Mouse (Mus musculus): ENCODE measurements at regions not wholly inside any gene's neighbourhood (a gene's known extent, or its start where the extent isn't known, plus 50 kb on each side); places are given as distances from the start of the nearest gene placed in this dataset.

DNA sequence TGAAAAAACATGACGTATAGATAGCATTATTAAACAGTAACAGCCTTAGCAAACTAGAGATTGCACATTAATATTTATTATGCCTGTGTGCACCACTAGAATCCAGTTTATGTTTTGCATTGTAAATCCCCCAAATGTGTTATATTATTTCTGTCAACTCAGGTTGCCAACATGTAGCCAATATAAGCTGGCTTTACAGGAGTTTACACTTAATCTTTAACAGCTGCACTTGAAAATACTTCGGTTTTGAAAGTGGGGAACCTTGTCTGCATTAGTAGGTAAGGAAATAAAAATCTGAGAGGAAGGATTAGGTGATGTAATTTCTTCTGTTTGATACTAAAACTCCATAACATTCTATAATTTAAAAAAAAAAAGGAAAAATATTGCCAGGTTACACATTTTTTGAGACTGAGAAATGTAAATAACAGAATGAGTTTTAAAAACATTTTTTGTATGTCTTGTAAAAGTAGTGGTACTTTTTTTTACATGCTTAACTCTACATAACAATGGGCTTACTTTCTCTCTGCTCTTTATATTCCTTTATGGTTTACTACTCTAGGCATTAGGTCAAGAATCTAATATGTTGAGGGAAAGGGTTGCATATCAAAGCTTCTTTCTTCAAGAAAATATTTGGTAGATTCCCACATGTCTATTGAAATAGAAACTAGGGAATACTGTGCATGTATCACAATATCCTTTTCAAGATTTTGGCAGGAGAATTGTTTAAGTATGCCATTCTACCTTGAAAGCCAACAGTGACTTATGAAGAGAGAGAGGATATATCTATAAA is 214.2 kb upstream of the Adamts5 start:
- no peak for DNase-seq

DNA sequence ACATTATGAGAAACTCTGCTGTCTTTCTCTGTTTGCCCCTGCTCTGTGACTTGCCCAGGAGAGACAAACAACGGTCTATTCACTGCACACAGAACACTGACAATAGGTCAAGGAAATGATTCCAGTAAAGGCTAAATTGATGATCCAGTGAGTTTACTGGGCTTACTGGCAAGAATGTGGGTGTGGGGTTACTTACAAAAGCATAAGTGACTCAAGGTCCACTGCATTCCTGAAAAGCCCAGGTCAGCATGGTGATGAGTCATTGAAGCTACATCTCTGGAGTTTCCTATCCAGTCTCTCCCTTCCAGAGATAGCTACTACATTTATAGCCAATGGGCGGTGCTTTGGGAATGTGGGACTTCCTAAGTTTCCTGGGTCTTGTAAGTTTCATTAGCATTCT is 192.8 kb upstream of the Adamts5 start:
- no peak for DNase-seq

DNA sequence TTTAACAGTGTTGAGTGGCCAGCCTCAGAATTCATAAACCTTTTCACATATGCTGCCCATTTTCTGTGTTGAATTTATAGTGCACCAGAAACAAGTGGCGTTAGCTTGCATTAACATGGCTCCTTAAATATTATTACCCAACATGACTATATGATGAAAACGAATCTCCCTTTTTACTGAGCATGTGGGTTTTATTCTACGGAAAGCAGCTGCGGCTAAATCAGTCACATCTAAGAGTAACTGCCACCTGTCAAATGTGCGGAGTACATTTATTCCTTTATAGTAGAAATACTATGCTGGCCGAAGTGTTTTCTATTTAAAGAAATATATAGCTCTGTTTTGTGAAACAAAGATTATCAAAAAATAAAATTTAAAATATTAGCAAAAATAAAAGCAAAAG is 188.5 kb upstream of the Adamts5 start:
- no peak for DNase-seq

DNA sequence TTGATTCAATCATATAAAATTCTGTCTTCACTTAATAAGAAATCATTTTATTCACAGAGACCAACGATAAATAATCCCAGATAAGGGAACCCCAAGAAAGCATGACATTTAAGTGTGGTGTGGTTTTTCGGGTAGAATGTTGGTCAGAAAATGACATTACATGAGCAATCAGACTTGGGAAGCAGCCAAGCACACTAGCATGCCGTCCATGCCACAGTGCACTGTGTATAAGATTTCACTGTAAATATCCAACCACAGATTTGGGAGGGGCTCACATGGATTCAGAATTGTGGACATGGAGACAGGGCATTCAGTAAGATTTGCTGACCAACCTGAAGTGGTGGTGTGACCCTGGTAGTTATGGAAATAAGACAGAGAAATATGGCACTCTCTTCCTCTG is 185.8 kb upstream of the Adamts5 start:
- DNase-seq: no peak

DNA sequence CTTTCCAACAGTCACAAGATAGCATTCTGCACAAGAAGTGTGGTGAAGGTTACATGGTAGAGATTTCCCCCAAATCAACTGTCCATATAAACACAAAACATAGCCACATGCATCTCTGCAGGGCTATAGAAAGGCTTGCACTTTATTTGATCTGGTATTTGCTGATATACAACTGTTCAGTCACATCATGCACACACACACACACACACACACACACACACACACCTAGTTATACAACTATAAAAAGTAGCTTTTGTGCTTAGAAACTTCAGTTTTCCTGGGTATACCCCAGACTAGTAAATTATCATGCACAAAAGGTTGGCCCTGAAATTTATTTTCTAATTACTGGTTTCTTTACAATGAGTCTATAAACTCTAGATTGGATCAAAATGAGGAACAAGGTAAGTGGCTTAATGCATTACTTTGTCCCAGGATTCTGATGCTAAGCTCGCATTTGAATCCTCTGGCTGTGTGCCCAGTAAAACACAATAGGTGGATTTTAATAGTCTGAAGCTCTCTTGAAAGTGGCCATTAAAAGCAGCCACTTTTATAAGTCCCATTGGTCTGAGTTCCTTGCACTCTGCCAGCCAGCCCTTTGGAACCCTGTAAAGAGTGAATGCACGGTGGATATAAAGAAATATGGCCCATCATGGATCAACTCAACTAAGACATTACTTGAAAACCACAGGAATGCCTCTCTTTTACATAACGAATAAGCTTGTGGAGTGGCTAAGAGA is 166.2 kb upstream of the Adamts5 start:
- DNase-seq: no peak

DNA sequence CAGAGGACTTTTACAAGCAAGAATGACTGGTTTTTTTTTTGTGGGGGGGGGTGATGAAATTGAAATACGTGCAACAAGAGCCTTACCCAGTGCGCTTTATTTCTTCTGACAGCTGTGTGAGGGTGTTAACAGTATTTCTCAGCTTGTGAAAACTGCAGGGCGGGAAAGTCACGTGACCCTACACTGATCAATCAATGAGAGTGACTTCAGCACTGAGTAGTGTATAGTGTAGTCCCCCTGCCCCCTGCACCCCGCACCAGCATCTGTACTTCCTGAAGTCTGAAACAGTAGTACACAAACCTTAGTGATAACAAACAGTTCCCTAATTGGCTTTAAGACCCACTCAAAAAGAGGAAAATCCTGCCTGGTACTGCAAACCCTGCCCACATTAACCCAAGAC is 158.5 kb upstream of the Adamts5 start:
- no peak for DNase-seq

DNA sequence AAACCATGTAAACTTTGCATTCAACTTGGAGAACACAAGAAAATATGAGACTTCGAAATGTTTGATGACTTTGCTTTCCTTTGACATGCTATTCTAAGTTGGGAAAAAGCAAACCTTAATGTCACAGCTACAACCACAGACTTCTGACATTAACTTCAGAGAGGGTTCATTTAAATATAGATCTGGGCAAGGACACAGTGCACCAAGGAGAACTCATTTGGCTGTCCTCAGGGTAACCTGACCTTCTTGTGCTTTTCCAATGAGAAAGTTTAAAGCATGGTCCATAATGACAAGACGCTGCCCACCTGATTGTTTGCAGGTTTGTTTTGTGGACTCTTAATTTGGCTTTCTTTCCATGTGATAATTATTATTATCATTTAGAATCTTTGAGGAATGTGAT is 143.1 kb upstream of the Adamts5 start:
- no peak for DNase-seq

DNA sequence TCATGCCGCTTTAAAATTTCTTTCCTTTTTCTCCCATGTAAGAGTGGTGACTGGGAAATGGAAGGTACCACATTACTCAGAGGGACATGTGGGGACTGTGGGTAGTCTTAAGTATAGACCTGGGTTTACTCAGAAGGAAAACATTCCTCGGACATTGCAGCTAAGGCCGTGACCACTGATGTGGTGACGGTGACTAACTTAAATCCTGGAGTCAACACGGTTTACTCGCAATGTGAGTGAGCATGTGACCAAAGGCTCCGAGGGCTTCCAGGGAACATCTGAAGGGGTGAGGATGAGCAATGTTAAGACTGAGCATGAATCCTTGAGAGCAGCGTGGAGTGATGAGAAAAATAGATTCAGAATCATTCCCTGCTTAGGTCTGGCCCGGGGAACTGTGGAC is 133.1 kb upstream of the Adamts5 start:
- DNase-seq: no peak

DNA sequence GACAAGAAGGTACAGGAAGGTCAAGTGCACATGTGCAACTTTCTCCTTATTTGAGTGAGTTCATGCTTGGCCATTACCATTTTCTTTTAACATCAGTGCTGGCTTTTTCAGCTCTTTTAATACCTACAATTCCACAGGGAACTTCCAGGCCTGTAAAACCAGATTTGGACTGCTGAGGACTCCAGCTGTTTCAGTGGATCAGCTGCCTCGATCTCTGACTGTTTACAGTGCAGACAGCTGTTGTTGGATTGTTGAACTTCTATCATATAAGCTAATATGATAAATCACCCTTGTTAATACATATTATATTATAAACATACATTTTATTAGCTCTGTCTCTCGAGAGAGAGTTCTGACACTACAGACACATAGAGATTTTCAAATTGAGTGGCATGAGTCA is 126.1 kb upstream of the Adamts5 start:
- no peak for DNase-seq

DNA sequence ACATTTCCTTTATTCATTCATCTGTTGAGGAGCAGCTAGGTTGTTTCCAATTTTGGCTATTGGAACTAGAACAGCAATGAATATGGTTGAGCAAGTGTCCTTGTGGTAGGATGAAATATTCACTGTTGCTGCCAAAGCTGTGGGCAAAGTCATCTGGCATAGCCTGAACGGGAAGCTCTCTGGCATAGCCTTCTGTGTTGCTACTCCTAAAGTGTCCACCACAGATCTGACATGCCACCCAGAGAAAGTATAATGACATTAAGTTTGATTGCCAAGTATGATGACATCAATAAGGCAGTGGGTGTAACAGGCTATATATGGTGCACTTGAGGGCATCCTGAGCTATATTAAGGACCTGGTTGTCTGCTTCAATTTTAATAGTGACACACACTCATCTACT is 113.7 kb upstream of the Adamts5 start:
- DNase-seq: no peak

DNA sequence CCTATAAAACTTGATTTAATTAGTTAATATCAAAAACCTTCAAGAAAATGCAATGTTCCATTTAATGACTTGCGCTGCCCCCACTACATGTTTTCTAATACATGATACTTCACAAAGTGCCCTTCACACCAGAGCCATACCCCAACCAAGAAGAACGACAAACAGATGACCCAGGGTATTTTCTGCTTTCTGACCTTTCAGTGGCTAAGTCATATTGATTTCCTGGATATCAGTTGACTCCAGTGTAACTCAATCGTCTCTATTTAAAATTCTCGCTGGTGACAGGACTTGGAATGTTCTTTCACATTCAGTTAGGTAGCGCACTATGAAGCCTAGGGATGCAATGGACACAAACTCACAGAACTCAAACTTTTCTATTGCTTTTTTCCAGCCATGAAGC is 109.4 kb upstream of the Adamts5 start:
- no peak for DNase-seq

DNA sequence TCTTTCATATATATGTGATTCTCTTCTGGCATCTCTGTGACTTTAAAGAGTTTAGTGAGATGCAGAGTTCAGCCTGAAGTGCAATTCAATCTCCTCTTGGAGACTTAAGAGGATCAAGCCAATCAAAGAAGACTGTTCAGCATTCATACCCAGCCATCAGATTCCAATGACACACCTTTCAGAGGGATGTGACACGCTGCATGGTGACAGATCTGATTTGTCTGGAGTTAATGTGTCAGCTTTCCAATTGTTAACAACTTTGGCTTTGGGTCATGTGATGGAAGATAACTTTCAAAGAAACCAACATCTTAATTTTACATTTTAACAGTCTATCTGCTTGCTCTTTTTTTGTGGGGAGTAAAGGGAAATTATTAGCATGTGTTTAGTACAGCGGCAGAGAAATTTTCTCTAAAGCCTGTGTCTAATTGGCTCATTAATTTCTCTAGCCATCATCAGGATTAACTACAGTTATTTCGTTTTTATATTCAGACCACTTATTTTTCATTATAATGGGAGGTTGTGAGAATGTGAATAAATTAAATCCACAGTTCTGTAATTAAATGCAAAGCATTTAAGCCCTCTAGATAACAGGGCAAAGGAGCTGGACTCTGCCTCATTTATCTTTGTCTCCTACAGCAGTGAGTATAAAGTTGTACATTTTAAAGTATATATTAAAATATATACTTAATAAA is 108.2 kb upstream of the Adamts5 start:
- DNase-seq: no peak

DNA sequence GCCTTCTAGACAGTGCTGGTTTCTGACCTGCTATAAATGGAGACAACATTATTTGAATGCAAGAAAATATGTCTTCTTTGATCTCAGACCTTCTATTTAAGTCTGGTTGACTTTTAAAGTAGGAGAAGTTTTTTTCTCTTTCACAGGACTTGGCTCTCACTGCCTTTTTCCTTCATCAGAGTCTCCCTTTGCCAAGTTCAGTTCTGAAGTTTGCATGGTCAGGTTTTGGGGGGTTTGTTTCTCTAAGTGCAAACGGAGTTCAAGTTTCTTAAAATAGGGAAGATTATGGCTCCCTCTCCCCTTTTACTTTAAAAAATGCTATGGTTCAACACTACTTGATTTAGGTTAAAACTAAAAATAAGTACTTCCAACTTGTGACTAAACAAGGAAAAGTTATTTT is 106.2 kb upstream of the Adamts5 start:
- no peak for DNase-seq

DNA sequence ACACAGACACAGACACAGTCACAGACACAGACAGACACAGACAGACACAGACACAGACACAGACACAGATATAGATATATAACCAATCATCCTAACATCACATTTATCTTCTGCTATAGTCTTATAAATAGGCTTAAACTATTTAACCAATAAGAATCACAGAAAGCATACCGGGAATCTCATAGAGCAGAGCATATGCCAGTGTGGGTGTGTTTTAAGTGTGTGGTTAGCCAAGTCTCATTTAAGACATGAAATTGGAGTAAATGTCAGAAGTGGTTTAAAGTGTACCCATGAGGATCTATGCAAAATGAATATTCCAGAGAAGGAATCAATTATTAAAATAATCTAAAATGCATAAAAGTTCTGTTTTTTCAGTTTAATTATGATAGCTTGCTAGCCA is 99.2 kb upstream of the Adamts5 start:
- no peak for DNase-seq

DNA sequence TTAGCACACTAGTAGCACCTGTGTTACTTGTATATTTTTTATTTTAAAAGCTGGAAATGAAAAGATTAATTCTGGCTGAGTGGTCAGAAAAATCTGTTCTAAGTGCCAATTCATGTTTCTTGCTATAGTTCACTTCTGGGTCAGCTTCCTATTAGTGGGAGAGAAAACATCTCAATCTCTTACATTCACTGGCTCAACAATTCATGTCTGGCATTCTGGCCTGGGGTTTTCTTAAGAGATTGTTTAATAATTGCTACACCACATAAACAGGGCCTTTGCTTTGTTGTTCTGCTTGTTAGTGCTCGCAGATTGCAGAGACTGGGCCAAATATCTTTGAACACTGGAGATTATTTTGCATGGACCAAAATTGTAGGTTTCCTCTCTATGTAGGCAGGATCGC is 84.2 kb upstream of the Adamts5 start:
- DNase-seq: no peak

DNA sequence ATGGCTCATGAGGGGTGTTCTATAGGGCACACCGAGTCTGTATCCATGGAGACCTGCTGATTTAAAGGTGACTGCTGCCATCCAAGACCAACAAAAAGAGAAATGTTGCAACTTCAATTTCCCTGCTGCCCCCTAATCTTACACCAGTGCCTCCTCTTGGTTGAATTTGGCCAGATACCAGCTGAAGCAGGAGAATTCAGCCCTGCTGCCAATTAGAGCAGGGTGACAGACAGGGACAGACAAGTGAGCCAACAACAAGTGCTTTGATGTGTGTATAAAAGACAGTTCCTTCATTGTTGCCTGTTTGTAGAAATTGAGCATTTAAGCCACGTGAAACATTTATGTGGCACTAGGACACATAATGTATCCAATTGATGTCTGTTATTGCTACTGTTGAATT is 75.5 kb upstream of the Adamts5 start:
- no peak for DNase-seq

DNA sequence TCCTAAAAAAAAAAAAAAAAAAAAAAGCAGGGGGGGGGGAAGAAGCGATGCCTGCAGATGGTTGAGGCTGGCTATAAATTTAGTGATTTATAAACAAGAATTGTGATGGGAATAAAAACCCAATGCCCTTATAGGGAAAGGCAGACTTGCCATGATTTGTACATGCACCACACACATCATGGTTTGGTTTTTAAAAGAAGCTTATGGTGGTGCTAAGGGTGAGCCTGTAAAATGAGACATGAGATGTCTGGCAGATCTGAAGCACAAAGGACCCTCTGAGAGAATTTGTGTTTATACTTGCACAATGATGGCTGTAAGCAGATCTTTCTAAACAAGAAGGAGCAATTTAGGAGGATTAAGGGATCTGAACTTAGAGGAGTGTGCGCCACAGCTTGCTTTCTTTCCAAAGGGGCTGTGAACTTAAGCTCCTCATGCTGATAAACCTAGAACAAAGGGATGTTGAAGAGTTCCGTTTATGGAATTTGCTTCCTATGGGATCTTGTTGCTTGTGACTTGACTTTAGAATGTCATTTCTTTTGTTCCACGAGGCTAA is 65.3 kb upstream of the Adamts5 start:
- no peak for DNase-seq

DNA sequence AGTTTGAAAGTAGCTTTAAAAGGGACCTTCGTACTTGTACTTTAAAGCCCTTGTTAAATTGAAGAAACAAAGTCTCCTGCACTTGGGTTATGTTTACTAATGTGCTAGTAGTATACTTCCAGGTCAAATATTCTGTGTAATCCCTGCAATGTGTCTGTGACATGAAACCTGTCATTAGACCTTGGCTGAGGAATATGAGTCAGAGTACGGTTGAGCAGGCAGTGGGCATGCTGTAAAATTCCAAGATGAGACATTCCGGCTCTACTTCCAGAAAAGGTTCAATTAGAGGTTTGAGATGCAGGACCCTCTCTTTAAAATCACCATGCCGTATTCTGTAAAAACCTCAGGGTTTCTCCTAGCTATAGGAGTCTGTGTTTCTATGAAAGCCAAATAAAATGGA is 64.6 kb upstream of the Adamts5 start:
- DNase-seq: no peak

DNA sequence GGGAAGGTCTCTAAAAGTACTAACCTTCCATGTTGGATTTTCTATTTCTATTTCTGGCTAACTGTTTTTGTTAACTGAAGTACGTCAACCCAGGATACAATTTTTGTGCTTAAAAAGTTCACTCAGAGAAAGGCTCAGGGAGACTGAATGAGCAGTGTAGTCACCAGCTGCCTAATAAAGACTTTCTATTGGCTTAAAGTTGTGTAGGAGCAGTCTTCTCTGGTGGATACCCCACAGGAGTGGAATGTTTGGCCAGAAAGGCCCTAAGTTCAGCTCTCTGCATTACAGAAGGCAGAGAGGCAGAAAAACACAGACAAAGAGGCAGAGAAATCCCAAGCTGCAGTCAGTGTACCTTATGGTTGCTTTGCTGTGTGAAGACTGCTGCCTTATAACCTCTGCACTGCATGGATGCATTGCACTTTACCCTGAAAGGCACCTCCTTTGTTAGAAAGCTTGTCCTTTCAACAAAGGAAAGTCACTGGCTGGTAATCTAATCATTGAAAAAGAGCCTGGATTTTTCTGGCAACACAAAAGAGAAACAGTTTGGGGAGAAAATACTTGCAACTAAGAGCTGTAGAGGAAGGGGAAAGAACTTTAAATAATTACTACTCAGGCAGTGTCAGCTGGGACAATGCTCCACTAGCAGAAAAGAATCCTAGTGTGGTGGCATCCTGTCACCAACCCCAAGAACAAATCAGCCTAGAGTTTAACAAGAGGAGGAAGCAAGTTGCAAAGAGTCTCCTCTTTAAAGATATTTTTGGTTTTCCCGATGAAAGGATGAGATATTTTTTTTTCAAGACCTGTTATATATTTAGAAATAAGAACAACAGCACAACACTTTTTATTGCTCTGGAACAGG is 63.0 kb upstream of the Adamts5 start:
- no peak for DNase-seq

DNA sequence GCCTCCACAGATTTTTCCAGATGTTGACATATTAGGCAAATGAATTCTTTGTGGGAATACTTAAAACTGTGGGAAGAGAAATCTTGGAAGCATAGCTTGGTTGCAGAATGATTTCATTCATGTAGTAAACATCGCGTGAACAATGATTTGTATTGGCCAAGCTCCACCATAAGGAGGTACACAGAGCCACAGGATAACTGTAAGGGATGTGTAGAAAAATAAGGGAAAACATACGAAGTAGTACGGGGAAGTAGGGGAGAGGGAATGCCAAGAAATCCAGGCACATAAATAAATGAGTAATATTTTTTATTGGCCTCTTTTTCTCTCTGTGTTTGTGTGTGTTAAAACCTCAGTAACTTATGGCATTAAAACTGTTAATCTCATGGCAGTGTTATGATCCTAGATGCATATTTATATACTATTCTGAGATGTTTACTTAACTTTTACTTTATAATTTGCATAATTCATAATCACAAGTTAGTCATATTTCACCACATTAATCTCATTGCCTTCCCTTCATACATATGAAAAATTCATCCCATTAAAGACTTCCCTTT is 54.5 kb upstream of the Adamts5 start:
- no peak for DNase-seq

DNA sequence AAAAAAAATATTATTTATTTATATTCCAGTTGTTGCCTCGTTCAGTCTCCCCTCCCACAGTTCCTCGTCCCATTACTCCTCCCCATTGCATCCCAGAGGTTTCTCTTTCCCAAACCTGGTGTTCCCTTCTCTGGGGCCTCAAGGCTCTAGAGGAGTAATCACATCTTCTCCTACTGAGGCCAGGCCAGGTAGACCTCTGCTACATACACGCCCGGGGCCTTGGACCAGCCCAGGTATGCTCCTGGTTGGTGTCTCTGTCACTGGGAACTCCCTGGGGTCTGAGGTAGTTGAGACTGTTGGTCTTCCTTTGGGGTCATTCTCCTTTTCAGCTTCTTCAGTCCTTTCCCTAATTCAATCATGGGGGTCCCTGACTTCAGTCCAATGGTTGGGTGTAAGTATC is 50.0 kb upstream of the Adamts5 start:
- DNase-seq: no peak
